Mouse (Mus musculus): ENCODE measurements around the gene Adam11.
"Not testable (repeated sequence)": the region's sequence is repeated elsewhere in the genome, so short reads cannot be mapped to it uniquely, and the experiment has no call there.

Gene Adam11

GRCm38 (mm10) chr11:102761309-102762210, at the start of gene Adam11:
TSS of gene Adam11 (plus strand) at chr11:102761439.
- peak; percentile 32 for DNase-seq (ENCODE audit: inconsistent ontology term)

GRCm38 (mm10) chr11:102712411-102712810, 48.8 kb upstream of the Adam11 start:
- DNase-seq (ENCODE audit: inconsistent ontology term): no peak

- DNase-seq (ENCODE audit: inconsistent ontology term): not testable (repeated sequence)
Observed at GRCm38 (mm10) chr11:102714578-102714977, 46.7 kb upstream of the Adam11 start.

GRCm38 (mm10) chr11:102716135-102716534, 45.1 kb upstream of the Adam11 start:
- DNase-seq (ENCODE audit: inconsistent ontology term): no peak

- DNase-seq (ENCODE audit: inconsistent ontology term): no peak
Observed at GRCm38 (mm10) chr11:102725574-102725973, 35.7 kb upstream of the Adam11 start.

GRCm38 (mm10) chr11:102728614-102729013, 32.6 kb upstream of the Adam11 start:
- peak; percentile 52 for DNase-seq (ENCODE audit: inconsistent ontology term)

- no peak for DNase-seq (ENCODE audit: inconsistent ontology term)
Observed at GRCm38 (mm10) chr11:102729835-102730234, 31.4 kb upstream of the Adam11 start.

- DNase-seq (ENCODE audit: inconsistent ontology term): no peak
Observed at GRCm38 (mm10) chr11:102731366-102731765, 29.9 kb upstream of the Adam11 start.

GRCm38 (mm10) chr11:102733146-102733545, 28.1 kb upstream of the Adam11 start:
- no peak for DNase-seq (ENCODE audit: inconsistent ontology term)

- no peak for DNase-seq (ENCODE audit: inconsistent ontology term)
Observed at GRCm38 (mm10) chr11:102734961-102735360, 26.3 kb upstream of the Adam11 start.

GRCm38 (mm10) chr11:102738046-102738445, 23.2 kb upstream of the Adam11 start:
- DNase-seq (ENCODE audit: inconsistent ontology term): no peak

GRCm38 (mm10) chr11:102739278-102739966, 21.8 kb upstream of the Adam11 start:
- DNase-seq (ENCODE audit: inconsistent ontology term): peak; percentile 68

GRCm38 (mm10) chr11:102740634-102741033, 20.6 kb upstream of the Adam11 start:
- DNase-seq (ENCODE audit: inconsistent ontology term): no peak

- peak; percentile 45 for DNase-seq (ENCODE audit: inconsistent ontology term)
Observed at GRCm38 (mm10) chr11:102741129-102741950, 19.9 kb upstream of the Adam11 start.

GRCm38 (mm10) chr11:102742066-102742465, 19.2 kb upstream of the Adam11 start:
- DNase-seq (ENCODE audit: inconsistent ontology term): peak; percentile 66

- DNase-seq (ENCODE audit: inconsistent ontology term): no peak
Observed at GRCm38 (mm10) chr11:102742843-102743242, 18.4 kb upstream of the Adam11 start.

GRCm38 (mm10) chr11:102744746-102745145, 16.5 kb upstream of the Adam11 start:
- DNase-seq (ENCODE audit: inconsistent ontology term): no peak

- no peak for DNase-seq (ENCODE audit: inconsistent ontology term)
Observed at GRCm38 (mm10) chr11:102747866-102748265, 13.4 kb upstream of the Adam11 start.

GRCm38 (mm10) chr11:102748381-102748780, 12.9 kb upstream of the Adam11 start:
- DNase-seq (ENCODE audit: inconsistent ontology term): no peak

- no peak for DNase-seq (ENCODE audit: inconsistent ontology term)
Observed at GRCm38 (mm10) chr11:102749712-102750111, 11.5 kb upstream of the Adam11 start.

GRCm38 (mm10) chr11:102752896-102753590, 8.2 kb upstream of the Adam11 start:
- no peak for DNase-seq (ENCODE audit: inconsistent ontology term)

Measured in Muller cell, postnatal 12 days (primary cell).